Mouse (Mus musculus) stomach, postnatal 0 days (tissue): ENCODE data around the gene Ddx39b.

Source experiments
- CTCF ChIP-seq: IDR thresholded peaks from 2 replicates; pipeline ENCODE4 v1.5.1; 2016; ENCODE audit warnings: antibody characterized with exemption, low read depth, mild to moderate bottlenecking, moderate library complexity
- EP300 ChIP-seq: optimal IDR thresholded peaks from 2 replicates; pipeline ENCODE3; 2016; ENCODE audit warnings: antibody characterized with exemption

DNA sequence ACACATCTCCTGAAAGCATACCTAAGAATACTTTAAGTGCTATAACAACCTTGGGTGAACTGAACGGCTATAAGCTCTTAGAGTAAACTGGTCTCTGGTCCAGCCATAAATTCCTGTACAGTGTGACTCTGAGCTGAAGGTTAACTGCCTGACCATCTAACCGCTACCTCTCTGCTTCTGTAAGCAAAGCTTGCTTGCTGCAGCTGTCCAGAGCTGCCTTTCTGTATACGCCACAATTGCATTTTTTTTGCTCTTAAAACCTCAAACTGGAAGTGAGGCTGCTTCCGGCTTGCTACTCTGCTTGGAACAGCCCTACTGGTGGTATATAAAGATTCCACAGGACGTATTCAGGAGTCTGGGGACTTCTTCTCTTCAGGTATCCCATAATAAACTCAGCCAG lies 8.9 kb upstream of the Ddx39b start:
- TF ChIP-seq CTCF (no peak), EP300 (no peak)
